ENCODE assay signal across 12 mouse cellular contexts in the genomic region with DNA sequence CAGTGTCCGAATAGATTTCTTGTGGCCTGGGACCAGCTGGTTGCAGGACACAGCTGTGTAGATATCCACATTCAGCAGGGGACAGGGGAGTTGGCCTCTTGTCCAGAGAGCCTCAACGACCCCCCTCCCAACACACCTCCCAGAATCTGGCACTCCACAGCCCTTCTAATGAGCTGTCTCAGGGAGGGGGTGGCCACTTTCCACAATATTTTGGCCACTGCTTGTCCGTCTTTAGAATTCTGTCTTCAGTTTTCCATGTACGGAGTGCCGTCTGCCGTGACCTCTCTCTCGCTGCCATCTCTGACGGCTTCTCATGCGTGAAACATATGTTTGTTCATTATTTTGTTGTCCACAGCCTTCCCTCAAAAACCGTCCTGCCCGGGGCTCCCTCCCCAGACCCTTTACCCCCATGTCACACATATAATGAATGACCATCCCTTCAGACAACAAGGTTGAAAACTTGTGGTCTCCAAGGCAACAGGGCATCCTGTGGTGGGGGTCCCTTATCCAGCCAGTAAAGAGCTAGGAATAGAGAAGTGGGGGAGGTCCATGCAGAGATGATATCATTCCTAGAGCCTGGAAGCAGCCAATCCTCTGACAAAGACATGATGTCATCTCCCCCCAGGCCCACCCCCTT.
A peak's percentile ranks its signal among the peaks of the same experiment; 100 is the strongest.
DNase-seq lines count a peak whose midpoint lies in the region; ATAC-seq lines count a peak whose summit lies in the region.
"Had no signal": no experiment of that assay in that cellular context is flagged by ENCODE, and none has a peak within 500 bp of the region (broad histone marks: within the 10 kb centered on the region; RNA-seq: fewer than 3 reads in every experiment).

No protein-coding gene starts in this region.

- 12% methylated on average over 11 of the region's 11 CpGs for WGBS in forebrain, embryonic 15.5 days
- WGBS in midbrain, embryonic 11.5 days = 58% methylated on average over 11 of the region's 11 CpGs

- peak overlapping the region; percentile 79 for H3K27ac ChIP-seq in forebrain, embryonic 15.5 days (replicated peaks)
- H3K27ac ChIP-seq in midbrain, embryonic 11.5 days (ENCODE audit: low read depth, low read length) = peak overlapping the region; percentile 22; the same call in 1 of the 2 replicates
- H3K27ac ChIP-seq: heart, embryonic 15.5 days had no signal

- no peaks in the 10 kb centered on the region for H3K27me3 ChIP-seq in forebrain, embryonic 15.5 days
- no peaks in the 10 kb centered on the region for H3K27me3 ChIP-seq in midbrain, embryonic 11.5 days (ENCODE audit: control insufficient read depth, insufficient read depth, low read length)

- peak; percentile 87 for ATAC-seq in forebrain, embryonic 15.5 days (replicated peaks)
- ATAC-seq in midbrain, embryonic 11.5 days (ENCODE audit: low FRiP score) = peak; percentile 87
- ATAC-seq in granulocyte monocyte progenitor cell, adult 5-6 weeks (replicated peaks; ENCODE audit: poor library complexity, severe bottlenecking) = no peak
- no peak for ATAC-seq in inflammation-experienced regulatory T-cells, adult 6 months

- no peak overlapping the region for H3K4me3 ChIP-seq in forebrain, embryonic 15.5 days
- no peak overlapping the region for H3K4me3 ChIP-seq in midbrain, embryonic 11.5 days (ENCODE audit: low read depth, low read length)
- H3K4me3 ChIP-seq: heart, embryonic 15.5 days had no signal

- H3K9ac ChIP-seq in forebrain, embryonic 15.5 days (replicated peaks) = no peak overlapping the region
- H3K9ac ChIP-seq in midbrain, embryonic 11.5 days (ENCODE audit: low read length) = no peak overlapping the region
- H3K9ac ChIP-seq: heart, embryonic 15.5 days had no signal

- no peaks in the 10 kb centered on the region for H3K36me3 ChIP-seq in forebrain, embryonic 15.5 days
- no peaks in the 10 kb centered on the region for H3K36me3 ChIP-seq in midbrain, embryonic 11.5 days (ENCODE audit: control insufficient read depth, insufficient read depth, low read length)
- H3K36me3 ChIP-seq: heart, embryonic 15.5 days had no signal

- H3K9me3 ChIP-seq in forebrain, embryonic 15.5 days = no peaks in the 10 kb centered on the region
- H3K9me3 ChIP-seq in midbrain, embryonic 11.5 days (ENCODE audit: control insufficient read depth, low read length) = no peaks in the 10 kb centered on the region
- H3K9me3 ChIP-seq: heart, embryonic 15.5 days had no signal

- H3K4me2 ChIP-seq in forebrain, embryonic 15.5 days (replicated peaks) = peak overlapping the region; percentile 22; the same call in 1 of the 2 replicates
- no peak overlapping the region for H3K4me2 ChIP-seq in midbrain, embryonic 11.5 days
- H3K4me2 ChIP-seq: heart, embryonic 15.5 days had no signal

- peaks cover 39% of the 10 kb centered on the region for H3K4me1 ChIP-seq in forebrain, embryonic 15.5 days
- peaks cover 26% of the 10 kb centered on the region for H3K4me1 ChIP-seq in midbrain, embryonic 11.5 days (ENCODE audit: control insufficient read depth, insufficient read depth, low read length)

- DNase-seq in right cerebral cortex, postnatal 10 days (ENCODE audit: low spot score in 2 of 2) = peak; percentile 50 to 75
- no peak for DNase-seq in right cerebral cortex, postnatal 14 days
- DNase-seq in midbrain, embryonic 11.5 days (ENCODE audit: low spot score, missing footprints) = peak; percentile 86
- DNase-seq in spleen, postnatal 14 days (ENCODE audit: low spot score in 2 of 2) = no peak
- DNase-seq: adrenal gland, adult 2 months; cerebellum, postnatal 25 days; kidney, postnatal 36 days; liver had no signal

Comparison
In these comparisons a context has a peak if more than half of its experiments do, and no peak if none do; other contexts are left out.
1. DNase-seq: peak in right cerebral cortex, postnatal 10 days (2 of 2) and midbrain, embryonic 11.5 days (single experiment); none in right cerebral cortex, postnatal 14 days (single experiment) and spleen, postnatal 14 days (0 of 2).
2. ATAC-seq: peak in forebrain, embryonic 15.5 days (single experiment) and midbrain, embryonic 11.5 days (single experiment); none in granulocyte monocyte progenitor cell, adult 5-6 weeks (single experiment) and inflammation-experienced regulatory T-cells, adult 6 months (single experiment).